Mouse (Mus musculus) forebrain, embryonic 15.5 days (tissue): ENCODE measurements at regions not wholly inside any gene's neighbourhood (a gene's known extent, or its start where the extent isn't known, plus 50 kb on each side); places are given as distances from the start of the nearest gene placed in this dataset.
A peak's percentile ranks its signal among the peaks of the same experiment; 100 is the strongest.

Source experiments
- ATAC-seq: fragments of 200-750 bp; cut with Nextera tagmentation; replicated peaks from 2 replicates; pipeline ENCODE4 v1.8.0; 2017; ENCODE audit warnings: mild to moderate bottlenecking, moderate TSS enrichment, moderate library complexity
- H3K27ac ChIP-seq: fragments of 300-500 bp; sonication (generic); replicated peaks from 2 replicates; pipeline ENCODE4 v1.5.1; 2015; ENCODE audit warnings: mild to moderate bottlenecking, inconsistent platforms
- H3K27me3 ChIP-seq: fragments of 300-500 bp; sonication (generic); 2 replicates; pipeline ENCODE4 v1.6.1; 2015; ENCODE audit warnings: inconsistent platforms
- H3K36me3 ChIP-seq: fragments of 300-500 bp; sonication (generic); 2 replicates; pipeline ENCODE4 v1.6.1; 2015; ENCODE audit warnings: mild to moderate bottlenecking, inconsistent platforms
- H3K4me1 ChIP-seq: fragments of 300-500 bp; sonication (generic); 2 replicates; pipeline ENCODE4 v1.6.1; 2015; ENCODE audit warnings: inconsistent platforms
- H3K4me2 ChIP-seq: fragments of 300-500 bp; sonication (generic); replicated peaks from 2 replicates; pipeline ENCODE4 v1.6.1; 2015; ENCODE audit warnings: mild to moderate bottlenecking, inconsistent platforms
- H3K4me3 ChIP-seq: fragments of 300-500 bp; sonication (generic); 2 replicates; pipeline ENCODE4 v1.5.1; 2015; ENCODE audit warnings: mild to moderate bottlenecking, inconsistent platforms
- H3K9ac ChIP-seq: fragments of 300-500 bp; sonication (generic); replicated peaks from 2 replicates; pipeline ENCODE4 v1.6.1; 2015; ENCODE audit warnings: mild to moderate bottlenecking, inconsistent platforms
- H3K9me3 ChIP-seq: fragments of 300-500 bp; sonication (generic); 2 replicates; pipeline ENCODE4 v1.6.1; 2016; ENCODE audit warnings: inconsistent platforms
- WGBS: fragments of 180-500 bp; shearing (Covaris S2); methylation state at CpG from one replicate; pipeline ENCODE4 v1.1.7; 2015; ENCODE audit warnings: mixed read lengths; 5-methylcytosine and 5-hydroxymethylcytosine counted together

DNA sequence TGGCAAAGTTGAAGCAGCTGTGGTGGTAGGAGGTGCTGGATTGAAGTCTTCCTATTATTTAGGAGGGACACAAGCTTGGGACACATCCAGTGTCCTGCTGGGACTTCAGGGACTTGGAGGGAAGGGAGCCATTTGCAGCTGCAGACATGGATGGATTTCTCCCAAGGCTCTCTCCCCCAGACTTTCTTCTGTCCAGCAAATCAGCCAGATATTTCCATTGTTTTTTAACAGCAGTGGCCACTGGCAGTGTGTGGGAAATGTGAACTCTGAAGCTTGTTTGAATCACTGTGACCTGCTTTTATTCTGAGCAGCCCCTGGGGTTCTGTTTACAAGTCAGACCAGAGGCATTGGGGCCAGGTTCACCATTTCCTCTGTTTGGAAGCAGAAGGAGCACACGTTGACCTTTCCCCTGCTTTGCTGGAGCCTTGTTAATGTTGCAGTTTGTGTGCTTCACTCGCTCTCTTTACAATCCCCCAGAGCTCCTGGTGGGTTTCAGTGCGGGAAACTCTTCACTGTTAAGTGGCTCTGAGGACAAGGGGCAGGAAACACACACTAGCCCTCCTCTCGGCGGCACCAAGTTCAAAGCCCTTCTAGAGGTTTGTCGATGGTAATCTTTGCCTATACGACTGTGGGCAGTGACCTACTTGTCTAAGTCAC lies 627.8 kb downstream of the Dhx35 start:
- Histone ChIP-seq H3K4me3 (no peak overlapping the region), H3K9me3 (no peaks in the 10 kb centered on the region), H3K36me3 (no peaks in the 10 kb centered on the region), H3K4me1 (0 out of 2 replicates have a peak, but pooled peaks cover 5% of the 10 kb centered on the region), H3K9ac (no peak overlapping the region), H3K27ac (no peak overlapping the region), H3K4me2 (no peak overlapping the region), H3K27me3 (no peaks in the 10 kb centered on the region)
- 38% methylated on average over 7 of the region's 7 CpGs for WGBS
- no peak for ATAC-seq

DNA sequence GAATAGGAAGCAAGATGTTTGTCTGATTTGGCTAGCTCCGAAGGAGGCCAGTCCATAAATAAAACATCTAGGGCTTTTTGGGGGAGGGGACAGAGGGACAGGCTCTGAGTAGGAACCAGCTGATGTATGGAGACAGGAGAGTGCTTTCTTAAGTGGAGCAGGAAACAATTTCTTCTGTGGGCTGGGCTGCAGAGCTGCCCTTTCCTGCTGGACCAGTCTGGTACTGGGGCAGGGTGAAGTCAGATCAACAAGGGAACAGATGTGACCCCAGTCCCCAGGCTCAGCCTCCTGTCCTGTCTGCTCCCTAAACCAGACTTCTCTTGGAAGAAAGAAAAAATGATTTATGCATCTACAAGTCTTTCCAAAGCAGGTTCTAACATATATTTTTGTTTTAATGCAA lies 633.6 kb downstream of the Dhx35 start:
- Histone ChIP-seq H3K4me1 (peaks cover 9% of the 10 kb centered on the region; the same call in 1 of the 2 replicates), H3K9me3 (no peaks in the 10 kb centered on the region), H3K36me3 (no peaks in the 10 kb centered on the region), H3K9ac (no peak overlapping the region), H3K4me2 (no peak overlapping the region), H3K27ac (no peak overlapping the region), H3K4me3 (no peak overlapping the region), H3K27me3 (no peaks in the 10 kb centered on the region)
- WGBS, result 70% methylated on average over 1 of the region's 1 CpGs
- ATAC-seq, result no peak

DNA sequence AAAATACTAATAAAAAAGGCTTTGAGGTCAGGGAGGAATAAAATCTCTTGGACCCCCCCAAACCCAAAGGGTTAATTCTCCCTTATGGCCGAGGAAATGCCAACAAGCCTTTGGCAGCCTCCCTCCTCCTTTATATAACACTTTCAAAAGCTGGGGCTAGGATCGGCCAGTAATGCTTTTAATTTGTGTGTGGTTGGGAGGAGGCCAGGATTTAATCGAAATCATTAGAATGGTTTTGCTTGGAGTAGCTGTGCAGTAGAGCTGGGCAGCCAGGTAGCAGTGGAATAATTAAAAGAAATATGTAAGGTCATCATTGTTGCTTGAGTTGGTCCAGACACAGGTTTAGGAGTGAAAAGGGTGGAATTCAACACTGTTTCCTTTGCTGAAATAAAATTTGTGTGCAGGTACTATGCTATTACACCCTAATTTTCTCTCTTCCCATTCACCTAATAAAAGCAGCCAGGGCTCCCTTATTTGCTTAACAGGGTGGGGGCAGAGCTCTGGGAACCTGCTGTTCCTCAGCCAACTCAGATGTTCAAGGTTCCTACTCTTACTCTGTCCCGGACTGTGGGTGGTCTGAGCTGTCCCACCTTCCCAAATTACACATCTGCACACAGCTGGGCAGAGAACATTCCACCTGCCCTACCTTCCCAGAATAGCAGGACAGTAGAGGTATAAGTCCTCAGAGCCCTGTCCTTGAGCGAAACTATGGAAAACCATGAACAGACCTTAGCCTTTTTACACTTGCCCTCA lies 636.1 kb downstream of the Dhx35 start:
- Histone ChIP-seq H3K4me3 (no peak overlapping the region), H3K4me1 (peaks cover 9% of the 10 kb centered on the region; the same call in 1 of the 2 replicates), H3K27ac (no peak overlapping the region), H3K36me3 (no peaks in the 10 kb centered on the region), H3K27me3 (no peaks in the 10 kb centered on the region), H3K4me2 (no peak overlapping the region), H3K9me3 (no peaks in the 10 kb centered on the region), H3K9ac (no peak overlapping the region)
- WGBS, result 42% methylated on average over 5 of the region's 5 CpGs
- peak; percentile 58; the same call in 1 of the 2 replicates for ATAC-seq

DNA sequence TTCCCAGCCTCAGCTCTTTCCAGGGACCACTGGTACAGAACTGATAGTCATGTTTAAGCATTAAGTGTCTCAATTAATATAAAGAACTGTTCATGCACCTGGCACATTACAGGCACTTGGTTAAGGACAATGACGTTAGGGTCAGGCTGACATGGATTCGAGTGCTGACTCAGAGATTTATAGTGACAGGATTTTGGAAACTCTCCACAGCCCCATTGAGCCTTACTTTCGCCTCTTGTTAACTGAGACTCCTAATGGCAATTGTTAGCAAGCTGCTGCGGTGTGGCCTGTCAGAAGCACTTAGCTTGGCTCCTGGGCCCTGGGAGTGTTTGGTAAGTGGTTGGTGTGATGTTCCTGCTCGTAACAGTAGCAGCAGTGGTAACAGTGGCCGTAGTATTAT lies 644.4 kb downstream of the Dhx35 start:
- Histone ChIP-seq H3K27me3 (no peaks in the 10 kb centered on the region), H3K9me3 (no peaks in the 10 kb centered on the region), H3K27ac (no peak overlapping the region), H3K36me3 (no peaks in the 10 kb centered on the region), H3K4me1 (peaks cover 3% of the 10 kb centered on the region; the same call in 1 of the 2 replicates), H3K9ac (no peak overlapping the region), H3K4me3 (no peak overlapping the region), H3K4me2 (no peak overlapping the region)
- ATAC-seq, result no peak
- WGBS, result 58% methylated on average over 6 of the region's 6 CpGs

DNA sequence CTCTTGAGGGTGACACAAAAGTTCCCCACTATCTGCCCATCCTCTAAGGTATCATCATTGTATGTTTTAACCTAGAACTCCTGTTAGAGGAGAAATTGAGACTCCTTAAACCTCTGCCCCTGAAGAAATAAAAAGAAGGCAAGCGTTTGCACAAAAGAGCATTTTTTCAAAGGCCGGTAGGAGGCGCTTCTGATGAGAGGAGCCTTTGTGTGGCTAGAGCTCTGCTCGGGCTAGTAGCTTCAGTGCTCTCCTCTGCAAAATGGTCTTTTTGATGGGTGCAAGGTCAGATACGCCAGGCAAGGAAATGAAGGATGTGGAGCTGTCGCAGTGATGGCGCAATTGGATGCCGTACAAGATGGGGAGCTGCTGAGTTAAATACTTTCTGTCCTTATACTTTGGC lies 649.0 kb downstream of the Dhx35 start:
- Histone ChIP-seq H3K4me2 (no peak overlapping the region), H3K9ac (no peak overlapping the region), H3K36me3 (no peaks in the 10 kb centered on the region), H3K4me3 (no peak overlapping the region), H3K9me3 (no peaks in the 10 kb centered on the region), H3K27ac (no peak overlapping the region), H3K4me1 (peaks cover 3% of the 10 kb centered on the region; the same call in 1 of the 2 replicates), H3K27me3 (no peaks in the 10 kb centered on the region)
- no peak for ATAC-seq
- WGBS, result 13% methylated on average over 8 of the region's 8 CpGs

DNA sequence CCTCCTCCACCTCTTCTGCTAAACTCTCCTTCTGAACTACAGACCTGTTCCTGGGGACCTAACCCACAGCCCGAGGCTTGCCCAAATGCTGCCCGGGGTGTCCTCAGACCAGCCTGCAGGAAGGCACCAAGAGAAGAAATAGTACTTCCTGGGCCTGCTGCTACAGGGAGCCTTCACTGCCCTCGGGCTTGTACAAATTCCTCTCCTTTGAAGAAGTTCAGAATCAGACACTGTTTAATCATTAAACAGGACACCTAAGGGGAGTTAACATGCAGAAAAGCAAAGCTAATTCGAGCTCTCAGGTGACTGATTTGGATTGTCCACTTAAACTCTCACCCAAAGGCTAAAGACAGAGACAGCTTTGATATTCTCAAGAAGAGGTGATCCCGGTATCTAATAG lies 651.8 kb downstream of the Dhx35 start:
- H3K27ac ChIP-seq, result no peak overlapping the region
- no peaks in the 10 kb centered on the region for H3K36me3 ChIP-seq
- 78% methylated on average over 5 of the region's 5 CpGs for WGBS
- H3K9me3 ChIP-seq, result no peaks in the 10 kb centered on the region
- no peak overlapping the region for H3K9ac ChIP-seq
- no peak overlapping the region for H3K4me3 ChIP-seq
- no peaks in the 10 kb centered on the region for H3K27me3 ChIP-seq
- ATAC-seq, result no peak
- peaks cover 3% of the 10 kb centered on the region; the same call in 1 of the 2 replicates for H3K4me1 ChIP-seq
- no peak overlapping the region for H3K4me2 ChIP-seq

DNA sequence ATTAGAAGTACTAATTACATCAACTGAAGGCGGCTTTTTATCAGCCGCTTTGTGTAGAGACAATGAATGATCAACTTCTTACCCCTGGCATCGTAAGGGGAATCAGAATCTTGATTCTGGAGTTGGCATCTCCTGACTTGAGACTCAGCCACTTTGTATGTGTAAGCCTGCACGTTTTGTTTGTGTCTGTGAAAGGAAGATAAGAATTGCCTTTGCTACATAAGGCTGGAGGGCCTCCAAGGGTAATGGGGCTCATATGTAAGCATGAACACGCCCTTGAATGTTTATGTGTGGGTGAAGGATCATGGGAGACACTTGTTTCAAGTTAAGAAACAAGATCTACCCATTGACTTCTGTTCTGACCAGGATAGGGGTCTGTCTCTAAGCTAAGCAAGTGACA lies 652.3 kb downstream of the Dhx35 start:
- Histone ChIP-seq H3K36me3 (no peaks in the 10 kb centered on the region), H3K9me3 (no peaks in the 10 kb centered on the region), H3K4me2 (no peak overlapping the region), H3K27ac (no peak overlapping the region), H3K27me3 (no peaks in the 10 kb centered on the region), H3K4me1 (peaks cover 3% of the 10 kb centered on the region; the same call in 1 of the 2 replicates), H3K4me3 (no peak overlapping the region), H3K9ac (no peak overlapping the region)
- 81% methylated on average over 5 of the region's 5 CpGs for WGBS
- ATAC-seq, result no peak

DNA sequence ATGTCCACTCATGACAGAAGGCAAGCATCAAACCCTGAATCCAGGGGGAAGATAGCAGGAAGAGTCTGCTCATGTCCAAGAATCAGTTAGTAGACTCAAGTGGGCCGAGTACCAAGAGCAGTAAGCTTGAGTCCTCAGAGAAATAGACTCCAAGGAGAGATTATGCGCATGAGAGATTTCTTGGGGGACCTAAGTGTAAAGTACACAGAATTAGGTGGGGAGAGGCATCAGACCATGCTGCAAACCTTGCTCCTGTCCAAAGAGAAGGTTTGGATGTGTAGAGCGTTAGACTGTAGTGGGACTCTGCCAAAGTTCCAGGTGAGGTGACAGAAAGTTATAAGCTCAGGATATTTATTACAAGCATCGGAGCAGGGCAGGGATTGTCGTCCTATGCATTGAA lies 654.4 kb downstream of the Dhx35 start:
- H3K9ac ChIP-seq, result no peak overlapping the region
- H3K9me3 ChIP-seq, result no peaks in the 10 kb centered on the region
- no peaks in the 10 kb centered on the region for H3K27me3 ChIP-seq
- H3K27ac ChIP-seq, result no peak overlapping the region
- H3K36me3 ChIP-seq, result no peaks in the 10 kb centered on the region
- 92% methylated on average over 5 of the region's 5 CpGs for WGBS
- H3K4me2 ChIP-seq, result no peak overlapping the region
- H3K4me3 ChIP-seq, result no peak overlapping the region
- ATAC-seq, result no peak
- no peaks in the 10 kb centered on the region for H3K4me1 ChIP-seq

DNA sequence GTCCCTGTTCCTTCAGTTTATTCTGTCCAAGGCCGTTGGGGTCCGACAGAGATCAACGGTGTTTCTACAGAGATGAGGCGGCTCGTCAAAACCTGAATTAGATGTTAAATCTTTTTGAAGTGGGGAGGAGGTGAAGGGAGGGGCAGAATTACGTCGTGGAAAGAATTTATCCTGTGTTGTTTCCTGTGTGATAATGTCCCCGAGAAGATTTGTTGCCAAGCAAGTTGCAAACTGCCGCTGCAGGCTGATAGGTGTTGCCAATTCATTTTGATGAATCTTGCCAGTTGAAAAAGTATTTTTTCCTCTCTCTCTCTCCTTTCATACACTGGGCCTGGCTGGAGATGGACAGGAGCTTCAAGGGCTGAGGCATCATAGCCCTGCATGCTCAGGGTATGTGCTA lies 656.8 kb downstream of the Dhx35 start:
- 81% methylated on average over 9 of the region's 9 CpGs for WGBS
- no peak for ATAC-seq
- no peaks in the 10 kb centered on the region for H3K4me1 ChIP-seq

DNA sequence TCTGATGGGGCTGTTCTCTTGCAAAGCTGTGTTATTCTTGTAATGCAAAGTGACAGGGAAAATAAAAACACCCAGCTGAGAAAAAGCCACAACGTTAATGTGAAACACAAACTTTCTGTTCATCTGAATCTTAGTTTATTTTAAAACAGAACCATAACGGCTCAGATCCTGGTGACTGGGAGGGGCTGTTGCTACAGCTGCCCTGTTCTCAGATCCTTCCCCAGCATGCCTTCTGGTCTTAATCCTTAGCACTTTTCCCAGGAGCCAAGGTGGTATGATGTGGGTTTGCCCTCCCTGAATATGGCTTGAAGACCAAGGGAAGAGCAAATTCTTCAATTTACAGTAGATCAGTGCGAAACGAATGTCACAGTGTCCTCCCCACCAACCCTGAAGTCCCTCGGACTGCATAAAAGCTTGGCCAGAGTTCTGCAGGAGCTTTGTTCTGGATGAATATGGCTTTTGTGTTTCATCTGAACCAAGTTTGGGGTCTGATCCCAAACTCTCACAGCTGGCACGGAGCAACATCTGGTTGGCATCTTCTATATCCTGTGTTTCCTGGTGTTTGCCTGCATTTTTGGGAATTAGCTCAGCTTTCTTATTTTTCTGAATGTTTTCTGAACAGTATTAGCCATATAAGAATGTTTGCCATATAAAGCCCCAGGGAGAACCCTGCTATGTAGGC lies 686.9 kb downstream of the Dhx35 start:
- H3K27ac ChIP-seq, result no peak overlapping the region
- no peak overlapping the region for H3K9ac ChIP-seq
- no peaks in the 10 kb centered on the region for H3K27me3 ChIP-seq
- H3K9me3 ChIP-seq, result no peaks in the 10 kb centered on the region
- 87% methylated on average over 6 of the region's 6 CpGs for WGBS
- no peaks in the 10 kb centered on the region for H3K36me3 ChIP-seq
- H3K4me2 ChIP-seq, result no peak overlapping the region
- no peaks in the 10 kb centered on the region for H3K4me1 ChIP-seq
- no peak for ATAC-seq
- no peak overlapping the region for H3K4me3 ChIP-seq

More for the DNA sequence above, 656.8 kb downstream of the Dhx35 start:
- Histone ChIP-seq H3K27ac (no peak overlapping the region), H3K36me3 (no peaks in the 10 kb centered on the region), H3K4me3 (no peak overlapping the region), H3K27me3 (no peaks in the 10 kb centered on the region), H3K4me2 (no peak overlapping the region), H3K9me3 (no peaks in the 10 kb centered on the region), H3K9ac (no peak overlapping the region)

DNA sequence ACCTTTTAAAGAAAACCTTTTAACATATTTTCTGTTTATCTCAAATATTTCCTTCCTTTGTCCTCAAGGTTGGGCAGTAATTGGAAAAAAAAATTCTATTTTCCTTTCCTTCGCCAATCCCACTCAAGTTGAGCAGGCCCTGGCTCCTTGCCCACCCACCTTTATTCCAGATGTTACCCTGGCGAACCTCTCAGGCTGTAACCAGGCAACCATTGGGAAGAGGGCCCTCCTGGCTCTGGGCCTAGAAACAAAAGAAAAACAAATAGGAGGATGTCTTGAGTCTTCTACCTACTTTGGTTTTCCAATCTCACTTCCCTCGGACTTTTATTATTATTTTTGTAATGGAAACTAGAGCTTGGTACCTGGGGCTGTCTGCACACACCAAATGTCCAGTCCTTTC lies 696.5 kb downstream of the Dhx35 start:
- Histone ChIP-seq H3K9me3 (no peaks in the 10 kb centered on the region), H3K9ac (no peak overlapping the region), H3K4me1 (no peaks in the 10 kb centered on the region), H3K27me3 (no peaks in the 10 kb centered on the region), H3K4me2 (no peak overlapping the region), H3K36me3 (no peaks in the 10 kb centered on the region), H3K4me3 (no peak overlapping the region), H3K27ac (no peak overlapping the region)
- 47% methylated on average over 3 of the region's 3 CpGs for WGBS
- ATAC-seq, result no peak

DNA sequence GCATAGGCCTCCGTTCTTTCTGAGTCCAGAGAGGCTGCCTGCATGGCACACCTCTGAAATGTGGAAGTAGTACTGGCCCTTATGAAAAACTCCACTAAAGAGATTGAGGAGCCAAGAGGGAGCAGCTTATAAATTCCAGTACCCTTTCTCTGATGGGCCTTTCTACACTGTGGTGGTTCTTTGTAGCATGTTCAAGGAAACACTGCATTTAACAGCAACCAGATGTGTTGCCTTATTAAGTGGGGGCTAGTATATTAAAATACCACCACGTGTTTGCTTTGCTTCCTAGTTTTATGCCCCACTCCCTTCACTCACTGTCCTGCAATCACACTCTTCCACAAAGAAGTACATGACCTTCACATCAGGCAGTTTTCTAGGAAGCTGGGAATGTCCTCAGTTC lies 704.1 kb downstream of the Dhx35 start:
- Histone ChIP-seq H3K4me2 (no peak overlapping the region), H3K27me3 (no peaks in the 10 kb centered on the region), H3K4me1 (no peaks in the 10 kb centered on the region), H3K27ac (no peak overlapping the region), H3K4me3 (no peak overlapping the region), H3K36me3 (no peaks in the 10 kb centered on the region), H3K9me3 (no peaks in the 10 kb centered on the region), H3K9ac (no peak overlapping the region)
- ATAC-seq, result no peak
- WGBS, result 74% methylated on average over 2 of the region's 2 CpGs
